Mouse (Mus musculus) cerebellum, postnatal 25 days (tissue): Measurements from ENCODE around the gene Trem3.

Experiments used
- DNase-seq, 2 experiments: peaks; one replicate each; pipeline ENCODE4 v3.0.0; 2021; ENCODE audit warnings: mixed read lengths in 2 of 2

The Trem3 gene

GRCm38 (mm10) chr17:48272598-48272997, 25.0 kb downstream of the Trem3 start:
- DNase-seq, result no peak

- no peak for DNase-seq
These were observed 26.5 kb downstream of the Trem3 start for GRCm38 (mm10) chr17:48274098-48274497.

- peak; percentile 68 to 85 for DNase-seq
These were observed 27.3 kb downstream of the Trem3 start for GRCm38 (mm10) chr17:48274885-48275284.

GRCm38 (mm10) chr17:48275736-48276135, 28.2 kb downstream of the Trem3 start:
- no peak for DNase-seq

GRCm38 (mm10) chr17:48278381-48278780, 30.8 kb downstream of the Trem3 start:
- DNase-seq, result no peak

GRCm38 (mm10) chr17:48279002-48279401, 31.4 kb downstream of the Trem3 start:
- DNase-seq, result no peak

- DNase-seq, result no peak
These were observed 33.6 kb downstream of the Trem3 start for GRCm38 (mm10) chr17:48280943-48281738.

- DNase-seq, result no peak
These were observed 34.1 kb downstream of the Trem3 start for GRCm38 (mm10) chr17:48281739-48282085.

GRCm38 (mm10) chr17:48286765-48287164, 39.2 kb downstream of the Trem3 start:
- no peak for DNase-seq

- DNase-seq, result no peak
These were observed 39.7 kb downstream of the Trem3 start for GRCm38 (mm10) chr17:48287276-48287675.

- DNase-seq, result no peak
These were observed 46.1 kb downstream of the Trem3 start for GRCm38 (mm10) chr17:48293500-48294194.

- DNase-seq, result no peak
These were observed 51.6 kb downstream of the Trem3 start, which contains the start of gene Treml2 for GRCm38 (mm10) chr17:48299203-48299602. Treml2 (plus strand) TSS chr17:48299498.

GRCm38 (mm10) chr17:48299756-48300155, 52.2 kb downstream of the Trem3 start:
- DNase-seq, result no peak

- DNase-seq, result no peak
These were observed 52.6 kb downstream of the Trem3 start for GRCm38 (mm10) chr17:48300199-48300598.

GRCm38 (mm10) chr17:48300861-48301260, 53.3 kb downstream of the Trem3 start:
- DNase-seq, result no peak

- no peak for DNase-seq
These were observed 54.2 kb downstream of the Trem3 start for GRCm38 (mm10) chr17:48301792-48302191.
